In the genomic region with DNA sequence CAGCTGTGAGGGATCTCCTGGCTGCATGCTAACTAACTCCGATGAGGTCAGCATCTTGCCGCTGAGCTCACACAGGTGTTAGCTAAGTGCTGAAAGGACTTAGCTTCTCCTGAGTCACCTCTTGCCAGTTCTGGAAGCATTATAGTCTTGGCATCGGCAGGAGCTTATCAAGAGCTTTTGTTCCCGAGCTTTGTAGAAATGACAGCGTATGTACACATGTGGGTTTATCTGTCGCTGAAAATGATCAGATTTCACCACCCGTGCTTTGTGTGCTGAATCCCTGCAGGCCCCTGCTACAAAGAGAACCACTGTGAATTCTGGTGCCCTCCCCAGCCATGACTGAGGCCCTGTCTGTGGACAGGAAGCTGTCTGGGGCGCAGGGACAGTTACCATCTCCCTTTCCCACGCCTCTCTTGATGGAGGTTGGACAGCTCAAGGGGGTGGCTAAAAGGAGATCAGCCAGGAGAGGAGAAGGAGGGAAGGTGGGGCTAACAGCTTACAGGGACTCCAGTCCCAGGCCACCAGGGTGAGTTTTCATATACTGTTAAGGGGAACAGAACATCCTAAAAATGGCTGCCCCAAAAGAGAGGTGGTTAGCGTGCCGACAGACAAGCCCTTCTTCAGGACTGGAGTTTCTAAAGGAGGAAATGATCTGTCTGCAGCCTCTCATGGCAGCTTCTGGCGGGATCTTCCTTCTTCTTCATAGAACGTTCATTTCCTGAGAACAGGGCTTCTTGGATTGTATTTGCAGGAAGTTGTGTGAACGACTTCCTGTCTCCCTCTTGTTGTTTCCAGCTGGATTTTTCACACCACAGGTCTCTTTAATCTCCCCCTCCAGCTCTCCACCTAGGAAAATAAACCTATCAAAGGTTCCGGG, we compare ENCODE assay signal across 12 mouse cellular contexts.
DNase-seq lines count a peak whose midpoint lies in the region; ATAC-seq and TF ChIP-seq lines count a peak whose summit lies in the region.
"Had no signal": no experiment of that assay in that cellular context is flagged by ENCODE, and none has a peak within 500 bp of the region (broad histone marks: within the 10 kb centered on the region; RNA-seq: fewer than 3 reads in every experiment).

No protein-coding gene starts in this region.

- no peaks in the 10 kb centered on the region for H3K36me3 ChIP-seq in lung, embryonic 15.5 days
- peaks cover 5% of the 10 kb centered on the region for H3K36me3 ChIP-seq in heart, embryonic 14.5 days (ENCODE audit: control insufficient read depth, insufficient read depth, low read length)
- no peaks in the 10 kb centered on the region; the same call in 1 of the 2 replicates for H3K36me3 ChIP-seq in stomach, embryonic 14.5 days (ENCODE audit: control insufficient read depth, insufficient read depth, low read length)

- 23% methylated on average over 15 of the region's 15 CpGs for WGBS in lung, embryonic 15.5 days
- 16% methylated on average over 15 of the region's 15 CpGs for WGBS in heart, embryonic 14.5 days
- WGBS in stomach, embryonic 14.5 days: 41% methylated on average over 15 of the region's 15 CpGs
- WGBS in cerebellum, adult 2 months: 81% methylated on average over 15 of the region's 15 CpGs

- no peak for TF ChIP-seq CTCF in gastrocnemius, adult 2 months (IDR thresholded peaks at IDR 0.05)
- no peak for TF ChIP-seq CTCF in cerebellum, adult 2 months (IDR thresholded peaks at IDR 0.05; ENCODE audit: borderline replicate concordance, insufficient read depth, low read depth, low read length)

- H3K4me1 ChIP-seq in lung, embryonic 15.5 days: peaks cover 22% of the 10 kb centered on the region
- H3K4me1 ChIP-seq in heart, embryonic 14.5 days (ENCODE audit: control insufficient read depth in 2 of 2, insufficient read depth in 2 of 2, low read length in 2 of 2): peaks cover 32 to 44% of the 10 kb centered on the region in 2 experiments
- peaks cover 10% of the 10 kb centered on the region; the same call in 1 of the 2 replicates for H3K4me1 ChIP-seq in stomach, embryonic 14.5 days (ENCODE audit: control insufficient read depth, insufficient read depth, low read length)
- H3K4me1 ChIP-seq in cerebellum, adult 2 months (ENCODE audit: control insufficient read depth, insufficient read depth, low read length): peaks cover 9% of the 10 kb centered on the region; the same call in 1 of the 2 replicates

- H3K4me3 ChIP-seq in gastrocnemius, adult 2 months: no peak overlapping the region
- no peak overlapping the region for H3K4me3 ChIP-seq in lung, embryonic 15.5 days
- no peak overlapping the region for H3K4me3 ChIP-seq in heart, embryonic 14.5 days (ENCODE audit: control insufficient read depth in 1 of 2, insufficient read depth in 1 of 2, low read depth in 1 of 2, low read length in 2 of 2)
- H3K4me3 ChIP-seq in stomach, embryonic 14.5 days (ENCODE audit: low read depth, low read length): no peak overlapping the region
- H3K4me3 ChIP-seq in cerebellum, adult 2 months (replicated peaks; ENCODE audit: insufficient read depth, low read depth, low read length): no peak overlapping the region
- H3K4me3 ChIP-seq: layer of hippocampus, adult 2 months had no signal

- peak overlapping the region; percentile 48; the same call in 1 of the 2 replicates for H3K27ac ChIP-seq in gastrocnemius, adult 2 months
- H3K27ac ChIP-seq in lung, embryonic 15.5 days: peak overlapping the region; percentile 58
- peak overlapping the region; percentile 81 to 91 for H3K27ac ChIP-seq in heart, embryonic 14.5 days (replicated peaks in 1 of 2; ENCODE audit: control insufficient read depth in 1 of 2, insufficient read depth in 1 of 2, low read depth in 2 of 2, low read length in 2 of 2)
- H3K27ac ChIP-seq in stomach, embryonic 14.5 days (ENCODE audit: low read length): peak overlapping the region; percentile 76
- H3K27ac ChIP-seq in cerebellum, adult 2 months (ENCODE audit: insufficient read depth, low read length): no peak overlapping the region
- H3K27ac ChIP-seq: layer of hippocampus, adult 2 months; macrophage had no signal

- no peak for ATAC-seq in lung, embryonic 15.5 days (ENCODE audit: borderline replicate concordance, extremely low read depth, low FRiP score, low TSS enrichment)
- peak; percentile 69 for ATAC-seq in heart, embryonic 14.5 days (ENCODE audit: insufficient number of reproducible peaks, insufficient read depth, low FRiP score, low read depth)
- ATAC-seq in stomach, embryonic 14.5 days (ENCODE audit: insufficient number of reproducible peaks, insufficient read depth, low FRiP score, low read depth): peak; percentile 82
- ATAC-seq: Patski had no signal

- TF ChIP-seq POLR2A in cerebellum, adult 2 months (IDR thresholded peaks at IDR 0.05; ENCODE audit: borderline replicate concordance, insufficient read depth, low read length): no peak

- no peaks in the 10 kb centered on the region for H3K9me3 ChIP-seq in lung, embryonic 15.5 days
- H3K9me3 ChIP-seq in heart, embryonic 14.5 days (ENCODE audit: control insufficient read depth, low read length): no peaks in the 10 kb centered on the region
- no peaks in the 10 kb centered on the region for H3K9me3 ChIP-seq in stomach, embryonic 14.5 days (ENCODE audit: control insufficient read depth, low read depth, low read length)

- H3K4me2 ChIP-seq in lung, embryonic 15.5 days: no peak overlapping the region
- H3K4me2 ChIP-seq in heart, embryonic 14.5 days (ENCODE audit: low read length): peak overlapping the region; percentile 16; the same call in 1 of the 2 replicates
- 0 out of 2 replicates have a peak overlapping the region, but pooled peaks have one; percentile 3 for H3K4me2 ChIP-seq in stomach, embryonic 14.5 days (replicated peaks; ENCODE audit: low read depth, low read length)

- peak; percentile 29 for DNase-seq in gastrocnemius, adult 2 months
- DNase-seq in gastrocnemius, adult 8-10 months (ENCODE audit: low spot score in 2 of 2): no peak
- no peak for DNase-seq in lung, postnatal 4 days
- no peak for DNase-seq in adrenal gland, adult 2 months
- DNase-seq in cerebellum, adult 2 months: no peak
- DNase-seq: gastrocnemius, postnatal 14 days had no signal

- no peak overlapping the region for H3K9ac ChIP-seq in lung, embryonic 15.5 days
- H3K9ac ChIP-seq in heart, embryonic 14.5 days (ENCODE audit: low read length): no peak overlapping the region
- H3K9ac ChIP-seq in stomach, embryonic 14.5 days (replicated peaks; ENCODE audit: low read depth, low read length): no peak overlapping the region

- H3K27me3 ChIP-seq in lung, embryonic 15.5 days: no peaks in the 10 kb centered on the region
- H3K27me3 ChIP-seq in heart, embryonic 14.5 days (ENCODE audit: control insufficient read depth, insufficient read depth, low read length): no peaks in the 10 kb centered on the region
- H3K27me3 ChIP-seq in stomach, embryonic 14.5 days (ENCODE audit: control insufficient read depth, insufficient read depth, low read length): no peaks in the 10 kb centered on the region
- no peaks in the 10 kb centered on the region for H3K27me3 ChIP-seq in cerebellum, adult 2 months (ENCODE audit: control insufficient read depth, insufficient read depth, low read length)
- H3K27me3 ChIP-seq: Patski had no signal

- intact Hi-C loops in gastrocnemius, adult 2 months (cut with DNase I): no loop called here
